Mouse (Mus musculus): ENCODE results near the gene Gli3.

Gli3 gene

DNA sequence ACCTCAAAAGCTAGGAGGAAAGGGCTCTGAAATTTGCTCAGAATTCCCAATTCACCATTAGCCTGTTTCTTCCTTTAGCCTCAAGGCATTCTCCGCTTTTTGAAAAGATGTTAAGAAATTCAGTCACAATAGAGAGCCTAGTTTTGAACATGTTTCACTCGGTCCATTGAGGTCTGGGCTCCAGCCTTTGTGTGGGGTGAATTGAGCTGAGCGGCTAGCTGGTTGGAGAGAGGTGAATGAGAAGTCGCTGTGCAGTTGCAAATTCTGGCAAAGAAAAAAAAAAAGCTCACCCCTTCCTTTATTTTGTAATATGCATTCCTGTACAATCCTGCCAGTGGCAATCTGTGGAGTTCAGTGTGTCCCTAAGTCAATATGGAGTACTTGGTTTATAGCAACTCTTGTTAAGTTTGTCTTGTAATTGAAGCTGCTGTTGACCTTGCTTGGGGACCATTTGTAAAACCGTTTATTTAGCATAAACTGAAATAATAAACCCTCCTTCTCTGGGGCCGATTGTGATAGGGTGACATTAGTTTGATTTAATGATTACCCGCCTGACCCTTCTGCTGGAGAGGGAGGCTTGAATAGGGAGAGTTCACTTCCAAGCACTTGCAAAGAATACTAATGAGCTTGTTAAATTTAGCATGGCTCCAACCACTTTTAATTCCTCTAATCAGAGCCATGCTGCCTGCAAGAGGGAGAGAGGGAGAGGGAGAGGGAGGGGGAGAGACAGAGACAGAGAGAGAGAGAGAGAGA, 81.0 kb downstream of the Gli3 start:
- in situ Hi-C loops (cut with MboI; ENCODE audit: low pct_unique_long_range_greater_than_20kb in 1 of 2, low sequenced_read_pairs in 2 of 2, unreplicated experiment in 1 of 2) = no loop called here

DNA sequence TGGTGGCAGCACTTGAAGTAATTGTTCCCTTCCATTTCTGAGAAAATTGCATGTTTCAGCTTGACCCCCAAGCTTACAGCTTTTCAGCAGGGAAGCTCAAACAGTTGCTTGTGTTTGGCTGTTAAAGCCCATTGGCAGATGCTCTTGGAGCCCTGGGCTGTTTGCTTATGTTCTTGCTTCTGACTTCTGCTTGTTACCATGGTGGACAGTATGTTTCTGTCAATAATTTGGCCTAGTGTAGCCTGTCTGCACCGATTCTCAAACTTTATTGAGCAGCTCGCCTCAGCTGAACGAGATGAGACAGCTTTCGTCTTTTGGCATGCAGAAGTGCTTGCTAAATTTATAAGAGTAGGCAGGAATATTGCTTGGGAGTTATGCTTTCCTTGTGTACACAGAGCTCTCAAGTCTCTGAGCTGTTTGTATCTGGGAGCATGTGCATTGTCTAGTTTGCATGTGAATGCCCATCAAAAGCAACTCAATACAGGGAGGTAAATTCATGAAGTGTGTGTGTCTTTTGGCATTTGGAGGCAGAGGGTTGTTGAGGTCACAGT, 82.4 kb downstream of the Gli3 start:
- in situ Hi-C loops (cut with MboI; ENCODE audit: low pct_unique_long_range_greater_than_20kb in 1 of 2, low sequenced_read_pairs in 2 of 2, unreplicated experiment in 1 of 2) = no loop called here

DNA sequence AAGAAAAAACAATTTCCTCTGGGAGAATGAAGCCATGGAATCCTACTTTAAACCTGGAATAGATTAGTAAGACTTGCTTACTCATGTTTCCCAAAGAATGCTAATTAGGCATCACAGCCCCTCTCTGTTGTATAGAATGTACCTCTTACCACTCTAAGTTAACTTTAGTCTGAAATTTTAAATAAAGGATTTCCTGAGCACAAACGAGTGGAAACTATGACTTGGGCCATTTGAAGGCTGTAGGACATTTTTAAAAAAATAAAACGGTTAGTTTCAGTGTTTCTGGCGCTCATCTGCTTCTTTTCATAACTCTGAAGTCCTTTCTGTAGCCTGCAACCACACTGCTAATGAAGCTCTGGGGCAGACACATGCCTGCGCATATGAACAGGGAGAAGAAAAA, 83.2 kb downstream of the Gli3 start:
- in situ Hi-C loops (cut with MboI; ENCODE audit: low pct_unique_long_range_greater_than_20kb in 1 of 2, low sequenced_read_pairs in 2 of 2, unreplicated experiment in 1 of 2) = no loop called here

DNA sequence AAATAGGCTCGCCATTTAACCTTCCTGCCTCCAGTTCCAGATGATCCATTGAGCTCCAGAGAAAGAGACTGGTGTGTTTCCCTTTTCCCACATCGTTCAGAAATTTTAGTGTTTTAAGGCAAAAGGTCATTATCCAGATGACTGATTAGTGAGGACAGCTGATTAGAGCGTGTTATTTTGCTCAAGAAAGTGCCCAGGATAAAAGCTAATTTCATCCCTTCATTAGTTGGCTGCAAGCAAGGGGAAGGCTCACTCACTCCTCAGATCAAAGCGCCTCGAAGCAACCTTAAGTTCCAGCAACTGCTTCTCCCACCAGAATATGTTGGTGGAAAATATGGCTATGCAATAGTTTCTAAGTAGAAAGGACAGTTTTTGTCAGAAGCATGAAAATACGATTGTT, 86.4 kb downstream of the Gli3 start:
- in situ Hi-C loops (cut with MboI; ENCODE audit: low pct_unique_long_range_greater_than_20kb in 1 of 2, low sequenced_read_pairs in 2 of 2, unreplicated experiment in 1 of 2) = no loop called here

DNA sequence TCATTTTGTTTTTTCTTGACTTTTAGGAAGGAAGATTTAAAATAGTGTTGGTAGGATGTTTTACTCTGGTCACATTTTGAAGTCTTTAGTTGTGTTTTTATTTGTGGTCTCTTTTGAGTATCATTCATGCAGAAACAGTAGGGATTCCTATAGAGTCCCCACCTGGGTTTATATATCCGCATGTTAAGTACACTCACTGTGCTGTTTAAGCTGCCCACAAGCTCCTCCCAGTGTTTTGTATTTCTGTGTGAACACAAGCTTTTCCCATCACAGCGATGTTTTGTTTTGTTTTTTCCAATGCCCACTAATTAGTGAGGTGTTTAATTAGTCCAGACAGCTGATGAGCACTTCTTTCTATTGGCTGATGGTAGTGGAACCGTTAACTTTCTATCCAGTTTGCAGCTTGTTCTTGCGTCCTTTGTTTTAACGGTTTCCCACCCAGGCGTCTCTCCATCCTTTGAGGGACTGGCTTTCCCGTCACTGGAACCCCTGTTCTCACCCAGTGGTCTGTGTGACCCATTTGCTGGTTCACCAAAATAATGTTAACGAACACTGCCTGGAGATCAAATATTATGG, 87.1 kb downstream of the Gli3 start:
- in situ Hi-C loops (cut with MboI; ENCODE audit: low pct_unique_long_range_greater_than_20kb in 1 of 2, low sequenced_read_pairs in 2 of 2, unreplicated experiment in 1 of 2) = no loop called here

DNA sequence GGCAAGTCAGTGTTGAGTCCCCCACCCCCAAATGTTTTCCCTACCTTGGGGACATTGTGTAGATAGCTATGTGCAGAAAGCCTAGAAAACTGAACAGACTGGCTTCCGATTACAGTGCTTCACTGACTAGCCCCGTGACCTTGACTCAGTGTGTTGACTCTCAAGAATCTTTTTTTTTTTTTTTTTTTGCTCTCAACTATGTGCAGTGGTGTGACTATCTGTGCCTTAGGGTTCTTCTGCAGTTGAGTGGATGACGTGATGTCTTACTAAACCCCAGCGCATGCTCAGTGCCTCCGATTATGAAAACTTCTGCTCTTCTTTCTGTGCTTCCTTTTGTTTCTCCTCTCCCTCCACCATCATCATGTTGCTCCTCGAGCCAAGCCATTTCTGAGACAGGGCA, 87.7 kb downstream of the Gli3 start:
- in situ Hi-C loops (cut with MboI; ENCODE audit: low pct_unique_long_range_greater_than_20kb in 1 of 2, low sequenced_read_pairs in 2 of 2, unreplicated experiment in 1 of 2) = no loop called here

DNA sequence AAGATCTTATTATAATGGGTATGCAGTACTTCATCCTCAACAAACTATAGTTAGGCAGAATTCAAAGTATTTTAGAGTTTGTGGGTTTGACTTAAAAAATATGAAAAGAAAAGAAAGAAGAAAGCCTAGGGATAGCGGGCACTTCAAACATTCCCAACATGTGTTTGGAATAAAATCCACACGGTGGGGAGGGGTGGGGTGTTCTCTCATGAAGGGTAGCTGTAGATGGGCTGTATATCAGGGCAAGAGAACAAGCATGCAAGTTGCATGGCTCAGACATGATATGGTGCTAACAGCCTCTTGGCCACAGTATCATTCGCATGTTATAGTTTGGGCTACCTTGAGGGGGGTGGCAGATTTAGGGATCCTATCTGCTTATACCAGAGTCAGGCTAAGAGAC, 89.0 kb downstream of the Gli3 start:
- in situ Hi-C loops (cut with MboI; ENCODE audit: low pct_unique_long_range_greater_than_20kb in 1 of 2, low sequenced_read_pairs in 2 of 2, unreplicated experiment in 1 of 2) = no loop called here

DNA sequence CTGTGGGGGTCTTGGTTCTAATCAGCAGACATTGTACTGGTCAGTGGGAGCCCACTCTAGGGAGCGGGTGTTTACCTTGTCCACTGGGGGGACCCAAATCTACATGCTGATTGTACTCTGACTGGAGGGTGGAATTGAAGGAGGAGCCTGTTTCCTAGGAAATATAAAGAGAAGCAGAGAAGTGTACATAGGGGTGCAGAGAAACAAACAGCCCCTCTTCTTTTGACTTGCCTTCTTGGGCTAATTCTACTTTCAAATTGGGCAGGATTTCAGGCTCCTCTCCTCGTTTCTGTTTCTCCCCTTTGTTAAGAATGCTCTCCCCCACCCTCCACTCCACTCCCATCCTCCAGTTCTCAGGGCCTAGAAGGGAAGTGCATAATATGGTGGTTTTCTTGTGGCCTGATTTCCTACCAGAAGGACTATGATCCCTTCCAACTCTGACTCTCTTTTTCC, 93.6 kb downstream of the Gli3 start:
- in situ Hi-C loops (cut with MboI; ENCODE audit: low pct_unique_long_range_greater_than_20kb in 1 of 2, low sequenced_read_pairs in 2 of 2, unreplicated experiment in 1 of 2) = no loop called here

DNA sequence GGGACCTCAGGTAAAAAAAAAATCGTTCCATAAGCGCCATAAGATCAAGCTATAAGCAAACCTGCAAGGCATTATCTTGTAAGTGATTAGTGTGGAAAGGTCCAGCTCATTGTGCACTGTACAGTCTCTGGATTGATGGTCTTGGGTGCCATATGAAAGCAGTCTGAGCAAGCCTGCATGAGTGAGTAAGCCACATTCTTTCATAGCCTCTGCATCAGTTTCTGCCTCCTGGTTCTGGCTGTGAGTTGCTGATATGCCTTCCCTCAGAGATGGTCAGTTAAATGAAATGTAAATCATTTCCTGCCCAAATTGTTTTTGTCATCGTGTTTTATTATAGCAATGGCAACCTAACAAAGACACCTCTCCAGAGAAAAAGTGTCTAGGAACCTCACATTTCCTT, 98.4 kb downstream of the Gli3 start:
- in situ Hi-C loops (cut with MboI; ENCODE audit: low pct_unique_long_range_greater_than_20kb in 1 of 2, low sequenced_read_pairs in 2 of 2, unreplicated experiment in 1 of 2) = no loop called here

DNA sequence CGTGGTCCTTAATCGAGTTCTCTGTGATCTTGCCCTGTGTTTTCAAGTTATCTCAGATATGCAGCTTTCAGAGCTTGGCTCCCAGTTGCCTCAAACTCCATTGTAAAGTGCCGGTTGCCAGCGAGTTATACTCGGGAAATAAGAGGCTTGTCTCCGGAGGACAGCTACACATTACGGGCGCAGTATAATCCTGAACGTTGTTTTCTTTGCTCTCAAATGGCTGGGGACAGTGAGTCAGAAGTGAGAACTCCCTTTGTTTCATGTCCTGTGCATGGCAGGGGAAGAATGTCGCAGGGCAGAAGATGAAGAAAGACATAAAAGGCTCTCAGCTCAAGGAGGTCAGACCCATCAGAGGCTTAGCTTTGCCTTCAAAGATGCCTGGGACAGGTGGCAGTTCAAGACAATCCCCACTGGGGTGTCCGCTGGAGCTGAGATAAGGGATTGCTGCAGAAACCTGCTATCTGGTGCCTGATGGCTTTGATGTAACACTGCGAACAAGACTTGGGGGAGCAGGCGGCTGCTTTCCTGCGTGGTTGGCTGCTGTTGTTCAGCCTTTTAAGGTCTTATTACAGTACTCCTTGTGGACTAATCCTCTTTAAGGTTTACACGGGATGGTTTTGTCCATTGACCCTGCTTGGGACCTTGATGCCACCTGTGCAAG, 108.0 kb downstream of the Gli3 start:
- in situ Hi-C loops (cut with MboI; ENCODE audit: low pct_unique_long_range_greater_than_20kb in 1 of 2, low sequenced_read_pairs in 2 of 2, unreplicated experiment in 1 of 2) = no loop called here

DNA sequence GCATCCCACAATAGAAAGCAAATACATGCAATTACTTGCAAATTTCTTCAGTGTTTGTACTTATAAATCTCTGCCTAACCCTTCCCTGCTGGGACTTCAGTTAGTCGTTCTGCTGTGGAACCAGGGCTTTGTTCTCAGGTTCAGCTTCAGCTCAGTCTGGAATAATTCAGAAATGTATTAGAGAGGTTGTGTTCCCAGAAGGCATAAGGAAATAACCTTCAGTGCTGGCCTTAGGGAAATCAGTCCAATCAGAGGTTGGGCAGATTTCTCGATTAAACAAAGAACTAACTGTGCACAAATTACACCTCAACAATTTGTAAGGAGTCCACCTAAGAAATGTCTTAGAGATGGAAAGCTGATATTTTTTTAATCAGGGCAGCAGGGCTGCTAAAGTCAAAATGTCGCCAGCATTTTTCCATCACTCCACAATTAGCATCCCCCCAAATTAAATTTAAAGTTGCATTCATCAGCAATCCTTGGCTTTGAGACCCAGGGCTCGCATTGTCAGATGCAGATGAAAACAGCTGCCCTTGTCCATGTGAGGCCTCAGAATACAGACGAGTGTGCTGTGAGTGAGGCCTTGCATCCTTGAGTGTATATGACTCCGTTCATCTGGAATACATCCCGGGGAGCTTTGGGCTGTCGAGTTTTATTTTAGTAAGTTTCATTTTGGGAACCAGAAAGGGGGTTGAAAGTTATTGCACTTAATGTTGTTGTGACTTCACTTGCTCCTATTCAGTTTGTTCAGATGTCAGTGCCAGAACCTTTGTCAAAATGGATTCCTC, 114.3 kb downstream of the Gli3 start:
- in situ Hi-C loops (cut with MboI; ENCODE audit: low pct_unique_long_range_greater_than_20kb in 1 of 2, low sequenced_read_pairs in 2 of 2, unreplicated experiment in 1 of 2) = no loop called here

DNA sequence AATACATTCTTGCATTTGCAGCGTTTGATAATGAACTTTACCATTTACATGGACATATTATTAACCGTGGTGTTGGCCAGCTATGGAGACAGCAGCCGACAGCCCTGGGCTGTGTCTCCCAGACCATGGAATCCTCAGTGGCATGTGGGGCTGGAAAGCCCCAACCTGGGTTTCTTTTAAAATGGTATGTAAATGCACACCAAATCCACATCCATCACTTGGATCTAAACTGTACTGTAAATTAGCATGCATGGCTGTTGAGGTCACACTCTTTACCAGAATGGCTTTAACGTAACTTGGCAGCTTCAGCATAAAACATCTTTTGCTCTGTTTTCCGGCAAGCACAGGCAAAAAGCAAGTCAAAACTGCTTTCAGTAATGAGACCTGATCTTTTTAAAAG, 117.4 kb downstream of the Gli3 start:
- in situ Hi-C loops (cut with MboI; ENCODE audit: low pct_unique_long_range_greater_than_20kb in 1 of 2, low sequenced_read_pairs in 2 of 2, unreplicated experiment in 1 of 2) = no loop called here

DNA sequence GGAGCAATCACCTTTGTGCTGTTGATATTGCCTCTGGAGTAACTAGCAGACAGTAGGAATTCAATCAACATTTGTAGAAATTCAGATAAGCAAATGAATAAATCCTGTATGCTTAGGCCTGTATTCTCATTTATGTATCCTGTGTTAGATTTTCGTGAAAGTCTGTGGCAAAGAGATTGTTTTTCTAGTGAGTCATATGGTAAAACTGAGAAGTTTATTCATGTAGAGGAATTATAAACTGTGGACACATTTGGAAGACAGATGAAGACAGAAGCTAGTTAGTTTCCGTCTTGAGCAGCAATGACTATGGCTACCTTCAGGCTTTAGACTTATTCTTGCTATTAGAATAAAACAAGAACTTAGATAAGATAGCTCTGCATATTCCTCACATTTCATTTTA, 122.9 kb downstream of the Gli3 start:
- in situ Hi-C loops (cut with MboI; ENCODE audit: low pct_unique_long_range_greater_than_20kb in 1 of 2, low sequenced_read_pairs in 2 of 2, unreplicated experiment in 1 of 2) = no loop called here

DNA sequence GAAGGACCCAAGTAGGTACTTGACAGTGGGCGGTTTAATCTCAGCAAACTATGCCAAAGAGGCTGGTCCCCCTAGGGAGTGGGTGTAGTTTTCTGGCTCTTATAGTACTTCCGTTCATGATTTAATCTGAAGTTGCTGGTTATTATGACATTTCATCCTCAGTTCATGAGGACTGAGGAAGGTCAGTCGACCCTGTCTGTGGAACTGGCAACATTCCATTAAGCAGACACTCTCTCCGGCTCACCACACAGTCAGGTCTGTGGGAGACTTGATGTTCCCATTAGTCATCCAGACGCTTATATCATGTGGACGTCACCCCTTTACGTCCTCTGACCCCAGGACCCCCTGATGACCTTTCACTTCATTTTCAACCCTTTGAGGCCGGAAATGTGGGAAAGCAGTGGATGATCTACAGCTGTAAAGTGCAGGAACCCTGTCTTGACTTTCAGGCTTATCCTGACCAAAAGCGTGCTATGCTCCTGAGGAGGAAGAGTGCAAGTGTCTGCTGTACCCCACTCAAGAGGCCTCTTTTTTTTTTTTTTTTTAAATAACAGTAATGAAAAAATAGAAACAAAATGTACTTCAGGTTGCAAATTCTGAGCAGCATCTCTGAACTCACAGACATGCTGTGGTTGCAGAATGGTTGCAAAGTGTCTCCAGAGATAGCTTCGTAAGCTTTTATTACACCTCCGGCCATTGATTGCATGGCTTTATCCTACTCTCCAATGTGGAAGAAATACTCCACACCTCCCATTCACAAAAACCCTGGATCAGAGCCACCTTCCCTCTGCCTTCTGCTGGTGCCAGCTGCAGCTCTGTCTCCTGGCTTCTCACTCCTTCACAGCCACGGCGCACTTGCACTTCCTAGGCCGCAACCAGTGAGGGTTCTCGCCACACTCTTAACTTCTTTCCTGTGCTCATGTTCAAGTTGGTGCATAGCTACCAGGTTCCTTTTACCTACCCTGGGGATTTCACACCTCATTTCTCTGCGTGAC, 125.5 kb downstream of the Gli3 start:
- in situ Hi-C loops (cut with MboI; ENCODE audit: low pct_unique_long_range_greater_than_20kb in 1 of 2, low sequenced_read_pairs in 2 of 2, unreplicated experiment in 1 of 2) = no loop called here

DNA sequence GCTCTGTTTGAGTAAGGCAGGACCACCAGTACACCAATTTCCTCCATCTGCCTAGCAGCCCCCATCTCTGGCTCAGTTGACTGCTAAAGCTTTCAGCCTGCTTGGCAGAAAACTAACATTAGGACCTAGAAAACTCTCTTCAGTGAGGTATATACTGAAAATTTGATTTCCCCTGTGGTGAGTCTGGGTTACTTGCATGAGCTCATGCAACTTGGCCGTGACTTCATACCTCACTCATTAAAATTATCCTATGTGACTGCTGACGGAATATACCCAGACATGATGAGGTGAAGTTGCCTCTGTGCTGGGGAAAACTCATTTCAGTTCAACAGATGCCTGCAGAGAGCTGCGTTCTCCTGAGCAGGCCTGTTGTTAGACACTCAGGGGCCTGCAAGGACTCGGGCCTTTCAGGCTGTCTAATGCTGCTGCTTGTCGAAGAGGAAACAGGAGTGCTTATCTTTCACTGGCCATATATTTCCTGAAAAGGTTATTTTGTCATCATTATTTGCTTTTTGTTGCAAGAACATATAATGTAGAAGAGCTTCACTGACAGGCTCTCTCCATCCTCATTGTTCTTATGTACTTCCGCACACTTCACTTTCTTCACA, 127.4 kb downstream of the Gli3 start:
- in situ Hi-C loops (cut with MboI; ENCODE audit: low pct_unique_long_range_greater_than_20kb in 1 of 2, low sequenced_read_pairs in 2 of 2, unreplicated experiment in 1 of 2) = no loop called here

DNA sequence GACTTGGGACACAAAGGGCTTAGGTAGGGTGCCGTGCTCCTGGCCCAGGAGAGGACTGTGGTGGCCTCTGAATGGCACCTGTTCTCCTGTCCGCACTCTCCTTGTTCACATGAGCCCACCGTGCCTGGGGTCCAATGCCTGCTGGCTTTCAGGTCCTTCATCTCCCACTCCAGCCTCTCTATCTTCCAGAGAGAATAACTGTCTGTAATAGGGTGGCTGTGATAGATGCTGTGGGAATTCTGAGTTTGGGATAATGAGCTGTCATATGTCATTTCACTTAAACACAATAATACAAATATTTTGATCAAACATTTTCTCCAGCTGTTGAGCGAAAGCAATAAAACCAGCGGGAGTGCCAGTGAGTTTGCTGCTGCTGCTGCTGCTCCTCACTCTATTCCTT, 133.6 kb downstream of the Gli3 start:
- in situ Hi-C loops (cut with MboI; ENCODE audit: low pct_unique_long_range_greater_than_20kb in 1 of 2, low sequenced_read_pairs in 2 of 2, unreplicated experiment in 1 of 2) = no loop called here

DNA sequence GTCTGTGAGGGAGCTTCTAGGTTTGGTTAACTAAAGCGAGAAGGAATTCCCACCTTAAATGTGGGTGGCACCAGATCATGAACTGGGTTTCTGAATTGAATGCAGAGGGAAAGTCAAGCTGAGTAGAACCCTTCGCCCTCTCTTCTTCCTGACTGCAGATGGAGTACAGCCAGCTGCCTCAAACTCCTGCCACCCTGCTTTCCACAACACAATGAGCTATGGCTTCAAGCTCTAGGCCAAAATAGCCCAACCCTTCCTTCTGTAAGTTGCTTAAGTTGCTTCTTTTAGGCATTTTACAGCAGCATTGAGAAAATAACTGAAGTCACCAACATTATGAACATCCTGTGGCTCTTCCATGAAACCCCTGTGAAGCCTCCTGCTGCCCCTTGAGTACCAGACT, 136.7 kb downstream of the Gli3 start:
- in situ Hi-C loops (cut with MboI; ENCODE audit: low pct_unique_long_range_greater_than_20kb in 1 of 2, low sequenced_read_pairs in 2 of 2, unreplicated experiment in 1 of 2) = no loop called here

DNA sequence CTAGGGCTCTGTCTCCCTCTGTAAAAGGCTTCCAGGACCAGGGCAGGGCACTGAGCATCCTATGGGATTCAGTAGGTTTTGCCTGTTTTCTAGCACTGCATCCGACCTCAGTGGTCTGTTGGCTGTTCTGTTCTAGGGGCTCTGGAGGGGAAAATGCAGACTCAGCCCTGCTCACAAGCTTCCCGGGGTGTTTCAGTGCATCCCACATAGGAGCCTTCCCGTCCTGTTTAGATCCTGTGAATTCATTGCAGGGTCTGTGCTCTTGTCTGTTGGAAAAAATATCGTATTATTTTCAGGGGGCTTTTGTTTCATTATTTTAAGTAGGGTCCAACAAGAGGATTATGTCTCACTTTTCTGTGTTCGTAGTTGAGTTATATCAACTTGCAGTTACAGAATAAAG, 139.1 kb downstream of the Gli3 start:
- in situ Hi-C loops (cut with MboI; ENCODE audit: low pct_unique_long_range_greater_than_20kb in 1 of 2, low sequenced_read_pairs in 2 of 2, unreplicated experiment in 1 of 2) = no loop called here

Data from mouse embryonic stem cell (cell line).